Mouse (Mus musculus) limb, embryonic 15.5 days (tissue): ENCODE data around the gene Gm10320. TPM values are rescaled to one million over a fixed set of nuclear protein-coding genes. Genes with fewer than 3 reads are reported as not detected.

Experiments used
- ATAC-seq: fragments of 200-750 bp; cut with Nextera tagmentation; 2 replicates; pipeline ENCODE4 v1.8.0; 2017; ENCODE audit warnings: low read depth, moderate TSS enrichment; ENCODE audit not compliant: insufficient number of reproducible peaks, low FRiP score, low TSS enrichment
- H3K27ac ChIP-seq: fragments of 300-500 bp; sonication (generic); 2 replicates; pipeline ENCODE4 v1.5.1; 2015; ENCODE audit warnings: moderate library complexity, mild to moderate bottlenecking, inconsistent platforms
- H3K27me3 ChIP-seq: fragments of 300-500 bp; sonication (generic); 2 replicates; pipeline ENCODE4 v1.6.1; 2015; ENCODE audit warnings: inconsistent platforms
- H3K36me3 ChIP-seq: fragments of 300-500 bp; sonication (generic); 2 replicates; pipeline ENCODE4 v1.6.1; 2015; ENCODE audit warnings: inconsistent platforms
- H3K4me1 ChIP-seq: fragments of 300-500 bp; sonication (generic); 2 replicates; pipeline ENCODE4 v1.6.1; 2015; ENCODE audit warnings: inconsistent platforms
- H3K4me2 ChIP-seq: fragments of 300-500 bp; sonication (generic); 2 replicates; pipeline ENCODE4 v1.6.1; 2015; ENCODE audit warnings: mild to moderate bottlenecking, inconsistent platforms
- H3K4me3 ChIP-seq: fragments of 300-500 bp; sonication (generic); 2 replicates; pipeline ENCODE4 v1.5.1; 2015; ENCODE audit warnings: mild to moderate bottlenecking, inconsistent platforms
- H3K9ac ChIP-seq: fragments of 300-500 bp; sonication (generic); 2 replicates; pipeline ENCODE4 v1.6.1; 2015; ENCODE audit warnings: inconsistent platforms
- H3K9me3 ChIP-seq: fragments of 300-500 bp; sonication (generic); 2 replicates; pipeline ENCODE4 v1.6.1; 2016; ENCODE audit warnings: inconsistent platforms
- WGBS: fragments of 180-500 bp; shearing (Covaris S2); methylation state at CpG from one replicate; pipeline ENCODE4 v1.1.7; 2015; 5-methylcytosine and 5-hydroxymethylcytosine counted together
- polyA plus RNA-seq: library from polyadenylated mRNA; unstranded; fragments of >200 nt; fragmentation: Nextera tagmentation; extraction: Ambion mirVana; gene quantifications from 2 replicates; pipeline ENCODE4 v1.2.1, GENCODE M21; 2015

Gm10320 gene
- polyA plus RNA-seq, 1 experiment from 2014 or later = 1.3 TPM

DNA sequence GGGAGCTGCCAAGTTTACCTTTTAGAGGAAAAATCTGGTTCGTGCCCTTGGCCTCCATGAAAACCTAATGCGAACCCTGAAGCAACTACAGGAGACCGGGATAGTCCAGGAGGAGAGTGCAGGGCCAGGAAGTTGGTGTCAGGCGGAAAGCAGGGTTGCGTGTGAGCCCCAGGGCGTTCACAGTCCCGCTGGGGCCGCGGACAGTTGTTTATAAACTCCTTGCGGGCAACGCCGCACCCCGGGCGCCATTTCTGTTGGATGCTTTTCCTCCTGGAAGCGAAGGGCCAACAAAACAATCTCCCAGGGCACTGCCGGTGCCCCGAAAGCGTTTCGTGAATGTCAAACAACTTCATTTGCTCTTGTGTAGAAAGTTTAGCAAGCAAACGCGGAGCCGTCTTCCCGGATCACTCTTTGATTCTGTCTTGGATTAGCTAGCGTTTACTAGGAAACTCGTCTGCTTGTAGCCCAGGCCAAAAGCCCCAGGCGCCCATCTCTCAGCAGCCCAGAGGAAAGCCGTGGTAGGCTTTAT is 11.1 kb upstream of the Gm10320 start:
- 1% methylated on average over 27 of the region's 27 CpGs for WGBS
- no peak for ATAC-seq
- Histone ChIP-seq H3K4me3 (peak overlapping the region; percentile 23), H3K4me2 (peak overlapping the region; percentile 38), H3K9ac (no peak overlapping the region), H3K4me1 (peaks cover 36% of the 10 kb centered on the region), H3K36me3 (no peaks in the 10 kb centered on the region), H3K9me3 (no peaks in the 10 kb centered on the region), H3K27me3 (peaks cover 97% of the 10 kb centered on the region), H3K27ac (no peak overlapping the region)

DNA sequence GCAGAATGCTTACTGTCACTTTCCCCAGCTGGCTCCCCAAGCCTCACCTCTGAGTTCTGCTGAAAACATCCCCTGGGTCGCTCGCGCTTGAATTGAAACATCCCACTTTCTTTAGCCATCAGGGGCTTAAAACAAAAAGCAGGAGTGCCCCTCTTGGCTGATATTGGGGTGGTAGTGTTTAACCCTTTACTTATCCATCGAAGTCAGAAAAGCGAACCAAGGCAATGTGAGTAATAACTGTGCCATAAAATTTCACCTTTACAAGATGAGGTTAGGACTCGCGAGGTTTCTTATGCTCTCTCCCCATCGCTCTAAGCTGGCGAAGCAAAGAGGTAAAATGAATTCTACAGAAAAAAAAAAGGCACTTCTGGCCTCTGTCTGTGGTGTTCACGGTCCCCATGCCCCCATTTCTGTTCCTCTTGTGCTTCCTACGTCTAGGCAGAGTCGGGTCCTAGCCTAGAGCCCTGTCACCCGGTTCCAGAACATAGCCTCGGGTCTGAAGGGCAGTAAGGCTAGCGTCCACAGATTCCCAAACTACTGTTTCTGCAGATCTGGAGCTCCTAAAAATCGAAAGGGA is 10.5 kb upstream of the Gm10320 start:
- peak overlapping the region; percentile 23; the same call in 1 of the 2 replicates for H3K4me3 ChIP-seq

DNA sequence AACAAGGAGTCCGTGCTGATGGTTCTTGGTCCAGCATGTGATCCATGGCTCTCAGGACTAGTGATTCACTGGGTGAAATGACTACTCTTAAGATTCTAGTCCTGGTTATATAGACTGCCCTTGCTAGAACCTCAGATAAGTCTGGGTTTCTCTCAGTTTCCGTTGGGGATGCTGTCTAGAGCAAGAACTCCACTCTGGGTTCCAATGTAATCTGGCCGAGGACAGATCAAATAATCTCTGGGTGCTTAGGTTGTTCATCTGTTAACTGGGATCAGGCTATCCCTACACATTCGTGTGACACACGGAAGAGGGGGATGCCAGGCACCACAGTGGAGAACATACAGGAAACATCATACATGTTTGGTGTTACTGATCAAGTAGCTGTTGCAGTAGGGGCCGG is 9.5 kb upstream of the Gm10320 start:
- no peak overlapping the region for H3K27ac ChIP-seq
- H3K9me3 ChIP-seq = no peaks in the 10 kb centered on the region
- H3K27me3 ChIP-seq = peaks cover 94% of the 10 kb centered on the region
- WGBS = 11% methylated on average over 6 of the region's 6 CpGs
- no peak overlapping the region for H3K4me2 ChIP-seq
- no peaks in the 10 kb centered on the region for H3K36me3 ChIP-seq
- no peak for ATAC-seq
- H3K4me1 ChIP-seq = peaks cover 50% of the 10 kb centered on the region
- no peak overlapping the region for H3K9ac ChIP-seq
- H3K4me3 ChIP-seq = no peak overlapping the region

More for the DNA sequence above, 10.5 kb upstream of the Gm10320 start:
- WGBS = 4% methylated on average over 16 of the region's 16 CpGs
- H3K4me2 ChIP-seq = 0 out of 2 replicates have a peak overlapping the region, but pooled peaks have one; percentile 38
- peaks cover 96% of the 10 kb centered on the region for H3K27me3 ChIP-seq
- no peak for ATAC-seq
- H3K4me1 ChIP-seq = peaks cover 42% of the 10 kb centered on the region
- no peaks in the 10 kb centered on the region for H3K36me3 ChIP-seq
- no peaks in the 10 kb centered on the region for H3K9me3 ChIP-seq
- no peak overlapping the region for H3K27ac ChIP-seq
- H3K9ac ChIP-seq = no peak overlapping the region

DNA sequence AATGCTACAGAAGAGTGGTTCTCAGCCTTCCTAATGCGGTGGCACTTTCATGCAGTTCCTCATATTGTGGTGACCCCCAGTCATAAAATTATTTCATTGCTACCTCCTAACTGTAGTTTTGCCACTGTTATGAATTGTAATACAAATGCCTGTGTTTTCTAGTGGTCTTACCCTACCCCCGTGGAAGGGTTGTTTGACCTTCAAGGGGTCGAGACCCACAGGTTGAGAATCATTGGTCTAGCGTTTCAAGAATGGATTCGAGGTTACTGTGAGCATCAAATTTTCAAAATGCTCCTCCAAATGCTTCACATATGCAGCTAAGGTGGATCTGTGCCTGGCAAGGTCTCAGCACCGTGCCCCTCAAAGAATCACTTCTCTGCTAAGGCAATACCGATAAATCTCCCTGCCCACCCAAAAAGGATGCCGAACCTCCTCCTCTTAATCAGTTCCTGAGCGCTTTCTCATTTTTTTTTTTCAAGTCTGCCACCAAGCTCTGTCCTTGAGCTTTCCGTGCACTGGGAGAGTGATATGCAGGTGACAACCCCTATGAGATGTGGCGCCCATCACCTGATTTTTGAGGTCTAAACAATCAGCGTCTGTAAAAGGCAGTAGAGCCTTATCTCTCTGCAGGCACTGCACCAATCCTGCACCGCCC is 8.8 kb upstream of the Gm10320 start:
- Histone ChIP-seq H3K4me1 (peaks cover 50% of the 10 kb centered on the region), H3K27ac (no peak overlapping the region), H3K9ac (no peak overlapping the region), H3K4me2 (no peak overlapping the region), H3K4me3 (no peak overlapping the region), H3K27me3 (peaks cover 87% of the 10 kb centered on the region), H3K36me3 (no peaks in the 10 kb centered on the region), H3K9me3 (no peaks in the 10 kb centered on the region)
- WGBS = 25% methylated on average over 13 of the region's 13 CpGs
- ATAC-seq = no peak

DNA sequence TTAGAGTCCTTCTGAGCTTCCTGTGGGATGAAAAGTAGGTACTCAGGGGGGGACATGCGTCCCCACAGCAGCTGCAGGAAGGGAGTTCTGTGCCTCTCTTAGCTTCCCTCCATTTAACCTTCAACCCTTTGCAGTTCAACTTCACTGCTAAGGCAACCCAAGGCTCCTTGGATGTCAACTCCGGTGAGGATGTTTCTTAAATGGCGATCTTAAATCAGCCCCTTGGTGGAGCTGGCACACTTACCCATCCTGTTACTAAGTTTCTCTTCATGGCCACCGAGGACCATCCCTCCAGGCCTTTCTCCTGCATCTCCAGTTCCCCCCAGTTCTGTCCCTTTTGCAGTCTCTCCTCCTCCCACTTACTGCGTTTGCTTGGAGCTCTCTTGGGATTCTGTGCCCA is 6.8 kb upstream of the Gm10320 start:
- Histone ChIP-seq H3K9me3 (no peaks in the 10 kb centered on the region), H3K36me3 (no peaks in the 10 kb centered on the region), H3K27me3 (peaks cover 67% of the 10 kb centered on the region), H3K4me2 (no peak overlapping the region), H3K27ac (no peak overlapping the region), H3K4me3 (no peak overlapping the region), H3K9ac (no peak overlapping the region), H3K4me1 (peaks cover 33% of the 10 kb centered on the region)
- 66% methylated on average over 5 of the region's 5 CpGs for WGBS
- no peak for ATAC-seq

DNA sequence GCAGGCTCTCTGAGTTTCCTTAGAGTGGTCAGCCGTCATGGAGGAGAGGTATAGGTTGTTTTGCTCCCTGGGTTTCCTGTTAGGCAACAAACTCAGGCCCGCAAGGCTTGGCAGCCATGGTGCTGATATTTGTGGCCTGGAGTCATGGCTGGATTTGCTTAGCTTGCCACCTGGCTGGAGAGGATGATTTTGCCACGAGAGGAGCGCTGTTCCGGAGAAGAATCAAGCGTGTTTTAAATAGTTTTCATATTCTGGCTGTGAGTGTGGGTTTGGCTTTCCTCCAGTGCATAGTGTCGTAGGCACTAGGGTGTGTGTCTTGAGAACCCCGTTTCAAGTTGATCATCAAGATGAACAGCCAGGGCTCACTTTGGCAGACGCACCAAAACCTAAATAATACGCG is 6.3 kb upstream of the Gm10320 start:
- Histone ChIP-seq H3K4me3 (no peak overlapping the region), H3K36me3 (no peaks in the 10 kb centered on the region), H3K27ac (no peak overlapping the region), H3K4me1 (peaks cover 30% of the 10 kb centered on the region), H3K27me3 (peaks cover 62% of the 10 kb centered on the region), H3K9me3 (no peaks in the 10 kb centered on the region), H3K4me2 (no peak overlapping the region), H3K9ac (no peak overlapping the region)
- no peak for ATAC-seq
- 50% methylated on average over 11 of the region's 11 CpGs for WGBS

DNA sequence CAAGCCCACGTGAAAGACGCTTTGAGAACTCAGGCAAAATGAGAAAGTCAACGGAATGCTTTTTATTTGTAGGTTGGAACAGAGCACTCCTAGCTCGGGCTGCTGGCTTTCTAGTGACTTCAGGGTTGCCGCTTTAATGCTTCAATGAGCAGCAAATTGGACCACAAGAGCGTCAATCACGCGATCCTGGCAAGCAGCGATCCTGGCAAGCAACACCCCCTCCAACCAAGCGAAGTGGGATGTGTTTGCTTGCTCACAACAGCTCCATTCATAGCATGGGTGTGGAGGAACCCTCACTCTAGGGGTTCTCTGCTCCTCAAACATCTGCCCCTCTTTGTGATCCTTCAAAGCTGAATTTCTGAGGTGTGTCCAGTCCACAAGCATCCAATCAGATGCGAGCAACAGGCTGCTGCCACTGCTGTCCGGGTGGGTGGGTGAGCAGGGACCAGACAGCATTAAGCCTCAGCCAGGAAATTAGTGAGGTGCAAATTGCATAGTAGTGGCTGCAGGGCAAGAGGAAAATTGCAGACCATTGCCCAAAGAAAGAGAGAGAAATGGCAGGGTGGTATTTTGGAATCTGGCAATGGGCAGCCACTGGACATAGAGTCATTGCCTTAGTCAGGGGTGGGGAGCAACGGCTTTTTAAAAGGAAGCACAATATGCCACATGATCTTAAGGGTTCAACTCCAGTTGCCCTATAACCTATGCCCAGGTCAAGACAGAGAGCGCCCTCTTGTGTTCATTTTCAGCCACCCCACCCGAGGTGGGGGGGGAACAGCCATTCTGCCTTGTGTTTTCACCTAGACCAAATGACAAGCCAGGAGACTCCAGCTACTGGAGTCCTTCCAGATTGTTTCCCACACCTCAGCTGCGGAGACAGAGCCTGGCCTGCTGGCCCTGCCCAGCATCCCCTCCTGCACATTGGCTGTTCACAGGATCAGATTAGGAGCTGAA is 5.4 kb upstream of the Gm10320 start:
- 20% methylated on average over 16 of the region's 16 CpGs for WGBS
- Histone ChIP-seq H3K4me3 (no peak overlapping the region), H3K9me3 (no peaks in the 10 kb centered on the region), H3K4me1 (peaks cover 22% of the 10 kb centered on the region), H3K9ac (no peak overlapping the region), H3K36me3 (no peaks in the 10 kb centered on the region), H3K4me2 (0 out of 2 replicates have a peak overlapping the region, but pooled peaks have one; percentile 7), H3K27ac (no peak overlapping the region), H3K27me3 (peaks cover 53% of the 10 kb centered on the region)
- 0 out of 2 replicates have a peak, but pooled peaks have one; percentile 42 for ATAC-seq

DNA sequence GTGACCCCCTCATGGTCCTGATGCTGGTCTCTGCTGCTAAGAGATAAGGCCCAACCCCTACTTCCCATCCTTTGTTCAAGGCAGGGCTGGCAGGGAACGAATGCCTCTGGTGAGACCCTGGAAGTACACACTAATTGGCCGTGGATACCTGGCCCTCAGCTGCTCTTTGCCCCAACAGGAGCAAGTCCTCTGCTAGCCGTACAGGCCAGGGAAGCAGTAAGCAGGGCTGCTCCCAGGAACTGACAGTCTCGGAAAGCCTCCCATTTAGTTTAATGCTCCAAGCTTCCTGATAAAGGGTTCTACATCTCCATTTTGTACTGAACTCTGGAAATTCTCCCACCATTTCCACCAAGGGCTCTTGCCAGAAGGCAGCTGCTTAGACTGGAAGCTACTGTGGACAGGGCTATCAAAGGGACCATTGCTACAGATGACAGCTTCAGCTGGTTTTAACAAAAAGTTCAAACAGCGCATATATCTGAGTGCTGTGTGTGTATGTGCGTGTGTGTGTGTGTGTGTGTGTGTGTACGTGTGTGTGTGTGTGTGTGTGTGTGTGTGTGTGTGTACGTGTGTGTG is 2.8 kb upstream of the Gm10320 start:
- Histone ChIP-seq H3K27me3 (peaks cover 27% of the 10 kb centered on the region), H3K9ac (no peak overlapping the region), H3K4me3 (no peak overlapping the region), H3K36me3 (no peaks in the 10 kb centered on the region), H3K4me1 (peaks cover 22% of the 10 kb centered on the region), H3K27ac (no peak overlapping the region), H3K9me3 (no peaks in the 10 kb centered on the region), H3K4me2 (no peak overlapping the region)
- ATAC-seq = no peak
- WGBS = 68% methylated on average over 7 of the region's 8 CpGs

DNA sequence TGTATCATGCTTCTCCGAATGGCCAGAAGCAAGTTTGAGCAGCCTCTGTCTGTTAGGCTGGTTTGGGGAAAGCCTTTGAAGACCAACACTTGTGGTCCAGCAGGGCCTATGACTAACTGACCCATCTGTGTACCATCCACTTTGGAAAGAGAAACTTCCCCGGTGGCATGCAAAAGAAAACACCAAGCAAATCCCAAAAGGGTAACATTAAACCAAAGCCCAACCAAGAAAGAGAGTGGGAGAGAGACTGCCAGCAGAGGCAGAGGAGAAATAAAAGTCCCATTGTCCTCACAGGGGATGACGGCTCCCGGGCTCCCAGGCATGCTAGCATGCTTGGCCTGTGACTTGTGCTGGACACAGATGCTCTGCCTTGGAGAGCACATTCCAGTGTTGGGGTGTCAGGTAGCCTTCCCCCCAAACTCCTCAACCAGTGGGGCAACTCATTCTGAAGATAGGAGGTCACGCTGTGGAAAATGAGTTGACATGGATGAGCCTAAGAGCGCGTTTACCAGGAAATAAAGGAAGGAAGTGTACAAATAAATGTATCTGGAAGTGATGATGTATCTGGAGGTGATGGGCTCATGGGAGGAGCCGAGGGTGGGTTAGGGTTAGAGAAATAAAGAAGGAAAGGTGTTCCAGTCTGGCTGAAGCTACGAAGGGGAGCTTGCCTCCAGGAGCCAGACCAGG is 911 bp upstream of the Gm10320 start:
- 68% methylated on average over 9 of the region's 9 CpGs for WGBS

DNA sequence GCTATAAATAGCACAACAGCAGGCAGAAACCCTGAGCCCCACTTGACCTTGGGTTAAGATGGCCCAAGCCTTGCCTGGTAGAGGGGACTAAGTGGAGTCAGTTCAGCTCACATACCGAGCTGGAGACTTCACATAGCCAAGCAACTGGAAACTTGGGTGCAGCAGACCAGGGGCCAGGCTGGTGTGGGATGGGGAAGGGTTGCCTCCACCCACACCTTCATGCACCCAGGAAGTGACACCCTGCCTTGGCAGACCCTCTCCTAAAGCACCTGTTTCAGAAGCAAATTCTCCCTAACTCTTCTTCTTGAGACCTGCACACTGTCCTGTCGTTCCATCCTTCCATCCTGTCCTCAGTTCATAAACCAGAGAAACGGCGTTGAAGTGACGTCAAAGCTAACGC is 5.1 kb downstream of the Gm10320 start:
- H3K4me1 ChIP-seq = no peaks in the 10 kb centered on the region
- H3K4me2 ChIP-seq = no peak overlapping the region
- ATAC-seq = no peak
- WGBS = 85% methylated on average over 6 of the region's 6 CpGs
- no peak overlapping the region for H3K9ac ChIP-seq
- H3K9me3 ChIP-seq = no peaks in the 10 kb centered on the region
- H3K27me3 ChIP-seq = no peaks in the 10 kb centered on the region
- H3K27ac ChIP-seq = no peak overlapping the region
- H3K4me3 ChIP-seq = no peak overlapping the region
- no peaks in the 10 kb centered on the region for H3K36me3 ChIP-seq

More for the DNA sequence above, 911 bp upstream of the Gm10320 start:
- H3K4me1 ChIP-seq = peaks cover 12% of the 10 kb centered on the region
- no peak overlapping the region for H3K4me2 ChIP-seq
- no peak overlapping the region for H3K9ac ChIP-seq
- no peak overlapping the region for H3K27ac ChIP-seq
- H3K4me3 ChIP-seq = no peak overlapping the region
- ATAC-seq = no peak
- no peaks in the 10 kb centered on the region for H3K36me3 ChIP-seq
- H3K9me3 ChIP-seq = no peaks in the 10 kb centered on the region
- H3K27me3 ChIP-seq = peaks cover 11% of the 10 kb centered on the region

DNA sequence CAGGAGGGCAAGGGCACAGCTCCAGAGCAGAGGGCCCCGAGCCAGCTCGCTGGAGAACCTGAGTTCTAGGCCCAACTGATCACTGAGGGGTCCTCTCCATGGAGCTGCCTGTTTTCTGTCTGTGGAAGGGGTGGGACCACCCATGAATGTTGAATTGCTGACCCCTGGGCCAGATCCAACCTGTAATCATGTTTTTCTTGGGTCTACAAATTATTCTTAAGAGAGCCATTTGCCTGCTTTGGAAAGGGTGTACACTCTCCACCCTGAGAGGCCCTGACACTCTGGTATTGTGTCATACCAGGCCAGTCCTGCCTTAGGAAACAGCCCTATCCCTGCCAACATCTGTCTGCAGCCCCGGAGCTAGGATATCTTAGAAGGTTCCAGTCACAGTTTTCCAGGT is 5.6 kb downstream of the Gm10320 start:
- no peak for ATAC-seq

More for the DNA sequence above, 5.6 kb downstream of the Gm10320 start:
- H3K4me3 ChIP-seq = no peak overlapping the region
- H3K9me3 ChIP-seq = no peaks in the 10 kb centered on the region
- H3K9ac ChIP-seq = no peak overlapping the region
- no peaks in the 10 kb centered on the region for H3K27me3 ChIP-seq
- no peak overlapping the region for H3K4me2 ChIP-seq
- H3K4me1 ChIP-seq = no peaks in the 10 kb centered on the region
- no peaks in the 10 kb centered on the region for H3K36me3 ChIP-seq
- H3K27ac ChIP-seq = no peak overlapping the region
- WGBS = 71% methylated on average over 3 of the region's 3 CpGs
